Comparison of ENCODE assay signal across 8 mouse cellular contexts in genomic region chr16:33023750-33024149, GRCm38 (mm10). TPM values are rescaled to one million over a fixed set of nuclear protein-coding genes. Genes with fewer than 3 reads are reported as not detected.
A peak's percentile ranks its signal among the peaks of the same experiment; 100 is the strongest.
DNase-seq lines count a peak whose midpoint lies in the region; ATAC-seq and TF ChIP-seq lines count a peak whose summit lies in the region.

No protein-coding gene starts in this region.

- H3K4me3 ChIP-seq in kidney, embryonic 14.5 days (ENCODE audit: low read length): no peak overlapping the region
- no peak overlapping the region for H3K4me3 ChIP-seq in liver, adult 2 months (ENCODE audit: insufficient read depth, low read depth, low read length)
- H3K4me3 ChIP-seq in olfactory bulb, adult 2 months (ENCODE audit: insufficient read depth, low read depth, low read length): no peak overlapping the region

- H3K27ac ChIP-seq in kidney, embryonic 14.5 days (ENCODE audit: low read depth, low read length): no peak overlapping the region
- no peak overlapping the region for H3K27ac ChIP-seq in liver, adult 2 months (replicated peaks; ENCODE audit: insufficient read depth, low read depth, low read length)
- no peak overlapping the region for H3K27ac ChIP-seq in olfactory bulb, adult 2 months (ENCODE audit: insufficient read depth, low read depth, low read length)

- ATAC-seq in kidney, embryonic 14.5 days (ENCODE audit: low FRiP score, low TSS enrichment): peak; percentile 65; the same call in 1 of the 2 replicates

- no peaks in the 10 kb centered on the region for H3K4me1 ChIP-seq in kidney, embryonic 14.5 days (ENCODE audit: control insufficient read depth, insufficient read depth, low read length)
- no peaks in the 10 kb centered on the region for H3K4me1 ChIP-seq in liver, adult 2 months (ENCODE audit: control insufficient read depth, insufficient read depth, low read length)
- peaks cover 7% of the 10 kb centered on the region for H3K4me1 ChIP-seq in olfactory bulb, adult 2 months (ENCODE audit: control insufficient read depth, insufficient read depth, low read length)

- no peaks in the 10 kb centered on the region for H3K9me3 ChIP-seq in kidney, embryonic 14.5 days (ENCODE audit: control insufficient read depth, low read length)

- no peaks in the 10 kb centered on the region for H3K36me3 ChIP-seq in kidney, embryonic 14.5 days (ENCODE audit: control insufficient read depth, insufficient read depth, low read length)
- no peaks in the 10 kb centered on the region for H3K36me3 ChIP-seq in liver, adult 2 months (ENCODE audit: control insufficient read depth, insufficient read depth, low read length)

- H3K79me2 ChIP-seq in liver, adult 2 months (ENCODE audit: control insufficient read depth, insufficient read depth, low read length): no peaks in the 10 kb centered on the region

- TF ChIP-seq CTCF in liver, adult 2 months (IDR thresholded peaks at IDR 0.05; ENCODE audit: low read depth, low read length): peak; percentile 99
- peak; percentile 80; the same call in 1 of the 2 replicates for TF ChIP-seq CTCF in olfactory bulb, adult 2 months (IDR thresholded peaks at IDR 0.05; ENCODE audit: insufficient read depth, low read depth, low read length)

- DNase-seq in B cell, adult 2 months: peak; percentile 89
- DNase-seq in adrenal gland, adult 2 months: peak; percentile 87
- peak; percentile 72 for DNase-seq in embryo, embryonic 11.5 days (ENCODE audit: low read depth, low spot score)
- DNase-seq in gastrocnemius, postnatal 4 days (ENCODE audit: low spot score in 2 of 2): peak; percentile 76 to 85
- peak; percentile 63 for DNase-seq in liver, adult 2 months (ENCODE audit: extremely low read depth, low read depth, low spot score)
- peak; percentile 46 to 57 for DNase-seq in thymus, adult 18-20 months

- 5% methylated on average over 4 of the region's 4 CpGs for WGBS in kidney, embryonic 14.5 days
- under 1% methylated on average over 4 of the region's 4 CpGs for WGBS in liver, adult 2 months
- WGBS in olfactory bulb, adult 2 months: 4% methylated on average over 4 of the region's 4 CpGs

- no peaks in the 10 kb centered on the region for H3K27me3 ChIP-seq in kidney, embryonic 14.5 days (ENCODE audit: control insufficient read depth, insufficient read depth, low read length)
- no peaks in the 10 kb centered on the region for H3K27me3 ChIP-seq in liver, adult 2 months (ENCODE audit: control insufficient read depth, insufficient read depth, low read length)

- TF ChIP-seq POLR2A in liver, adult 2 months (IDR thresholded peaks at IDR 0.05; ENCODE audit: extremely low read depth, insufficient read depth, low read length): no peak
- no peak for TF ChIP-seq POLR2A in olfactory bulb, adult 2 months (IDR thresholded peaks at IDR 0.05; ENCODE audit: insufficient read depth, low read depth, low read length)

- H3K4me2 ChIP-seq in kidney, embryonic 14.5 days (replicated peaks; ENCODE audit: low read depth, low read length): no peak overlapping the region

- no peak overlapping the region for H3K9ac ChIP-seq in kidney, embryonic 14.5 days (ENCODE audit: low read depth, low read length)
- H3K9ac ChIP-seq in liver, adult 2 months (ENCODE audit: low read depth, low read length): no peak overlapping the region

RNA-seq across cellular contexts. Expression of gene Iqcg, which starts 32.3 kb away (rescaled TPM):
- 1 to 10 TPM; 1.8 to 2.0 TPM for total RNA-seq in adrenal gland, adult 2 months (2021)
- 0.01 and 0.06 TPM in 2 replicates for polyA plus RNA-seq in adrenal gland, adult 2 months (2012; rRNA removed)
- total RNA-seq in gastrocnemius, postnatal 4 days (2021): 1 to 10 TPM; 2.1 to 2.2 TPM
- polyA plus RNA-seq in kidney, embryonic 14.5 days (2014; fragmentation: Nextera tagmentation; extraction: Ambion mirVana): 5.1 and 5.6 TPM in 2 replicates
- total RNA-seq in liver, adult 2 months (2014; rRNA removed): 0.54 and 1.0 TPM in 2 replicates
- 0.55 TPM in 2 replicates for polyA plus RNA-seq in liver, adult 2 months (2012; rRNA removed)
- not detected in 2 replicates for polyA plus RNA-seq in olfactory bulb, adult 2 months (2012; ENCODE audit: insufficient read depth, insufficient read length, low replicate concordance, missing spikeins)

RNA-seq across cellular contexts. Expression of gene Rpl35a, which starts 32.5 kb away (rescaled TPM):
- total RNA-seq in adrenal gland, adult 2 months (2021): 100 to 1,000 TPM; 378 to 722 TPM
- 23.8 and 26.0 TPM in 2 replicates for polyA plus RNA-seq in adrenal gland, adult 2 months (2012; rRNA removed)
- total RNA-seq in gastrocnemius, postnatal 4 days (2021): 100 to 1,000 TPM; 506 to 544 TPM
- 1,051 and 1,546 TPM in 2 replicates for polyA plus RNA-seq in kidney, embryonic 14.5 days (2014; fragmentation: Nextera tagmentation; extraction: Ambion mirVana)
- 661 and 805 TPM in 2 replicates for total RNA-seq in liver, adult 2 months (2014; rRNA removed)
- 111 and 115 TPM in 2 replicates for polyA plus RNA-seq in liver, adult 2 months (2012; rRNA removed)
- polyA plus RNA-seq in olfactory bulb, adult 2 months (2012; ENCODE audit: insufficient read depth, insufficient read length, low replicate concordance, missing spikeins): not detected in 2 replicates

RNA-seq across cellular contexts. Expression of gene Lmln, which starts 38.6 kb away (rescaled TPM):
- 10 to 100 TPM; 16.5 to 17.2 TPM for total RNA-seq in adrenal gland, adult 2 months (2021)
- 5.5 and 9.6 TPM in 2 replicates for polyA plus RNA-seq in adrenal gland, adult 2 months (2012; rRNA removed)
- total RNA-seq in gastrocnemius, postnatal 4 days (2021): 1 to 10 TPM; 3.6 to 5.5 TPM
- polyA plus RNA-seq in kidney, embryonic 14.5 days (2014; fragmentation: Nextera tagmentation; extraction: Ambion mirVana): 1.5 and 5.0 TPM in 2 replicates
- 1.4 and 1.8 TPM in 2 replicates for total RNA-seq in liver, adult 2 months (2014; rRNA removed)
- 0.78 and 0.81 TPM in 2 replicates for polyA plus RNA-seq in liver, adult 2 months (2012; rRNA removed)
- not detected in 2 replicates for polyA plus RNA-seq in olfactory bulb, adult 2 months (2012; ENCODE audit: insufficient read depth, insufficient read length, low replicate concordance, missing spikeins)
